Mouse (Mus musculus) adrenal gland, adult 18-20 months (tissue): ENCODE measurements at regions not wholly inside any gene's neighbourhood (a gene's known extent, or its start where the extent isn't known, plus 50 kb on each side); places are given as distances from the start of the nearest gene placed in this dataset.

Experiments
- DNase-seq, 2 experiments: peaks; one replicate each; pipeline ENCODE4 v3.0.0; 2021 to 2022; ENCODE audit warnings: low spot score in 2 of 2

DNA sequence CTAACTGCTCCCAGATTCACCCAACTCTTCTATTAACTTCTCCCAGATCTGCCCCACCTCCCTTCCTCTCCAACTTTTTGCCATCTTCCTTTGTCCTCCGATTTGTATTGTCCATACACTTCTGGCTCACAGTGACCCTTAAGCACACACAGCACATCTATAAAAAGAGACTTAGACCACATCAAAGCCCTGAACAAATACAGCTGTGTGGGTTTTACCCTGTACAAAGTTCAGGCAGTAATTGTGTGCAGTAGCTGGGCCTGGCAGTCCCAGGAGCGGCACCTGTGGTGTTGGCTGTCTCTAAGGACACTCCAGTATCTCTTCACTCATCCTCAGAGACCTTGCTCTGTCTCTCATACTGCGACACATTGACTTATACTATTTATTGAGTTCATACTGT is 283.2 kb upstream of the Xylt1 start:
- DNase-seq, result no peak

DNA sequence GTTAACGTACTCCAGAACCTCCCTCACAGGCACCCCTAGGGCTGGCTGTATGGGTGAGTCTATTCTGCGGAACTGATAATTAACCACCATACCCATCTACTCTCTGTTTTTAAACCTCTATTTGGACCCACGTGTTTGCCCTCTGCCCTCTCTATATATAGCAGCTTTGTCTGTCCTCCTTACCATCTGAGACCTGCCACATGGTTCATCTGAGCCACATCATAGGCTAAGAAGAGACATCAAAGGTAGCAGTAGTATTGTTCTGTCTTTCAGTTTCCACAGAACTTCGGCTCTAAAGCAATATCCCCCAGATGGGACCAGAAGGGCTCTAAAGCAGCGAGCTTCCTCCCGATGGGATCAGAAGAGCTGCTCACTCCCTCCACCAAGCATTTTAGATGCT is 281.7 kb upstream of the Xylt1 start:
- no peak for DNase-seq

DNA sequence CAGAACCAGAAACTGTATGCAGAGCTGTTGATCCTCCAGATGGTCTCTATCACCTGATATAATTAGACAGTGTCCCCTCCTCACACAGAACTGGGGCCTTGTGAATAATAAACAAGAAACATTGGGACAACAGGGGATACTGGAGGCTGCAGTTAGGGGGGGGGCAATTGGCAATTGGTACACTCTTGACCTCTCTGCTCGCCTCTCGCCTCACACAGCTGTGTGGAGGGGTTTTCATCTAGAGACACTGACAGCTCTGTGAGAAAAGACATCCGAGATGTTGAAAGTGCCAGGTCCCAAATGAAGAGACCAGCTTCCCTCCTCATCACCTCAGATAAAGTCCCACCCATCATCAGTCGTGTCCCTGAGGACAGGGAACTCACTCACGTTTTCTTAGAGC is 277.7 kb upstream of the Xylt1 start:
- no peak for DNase-seq

DNA sequence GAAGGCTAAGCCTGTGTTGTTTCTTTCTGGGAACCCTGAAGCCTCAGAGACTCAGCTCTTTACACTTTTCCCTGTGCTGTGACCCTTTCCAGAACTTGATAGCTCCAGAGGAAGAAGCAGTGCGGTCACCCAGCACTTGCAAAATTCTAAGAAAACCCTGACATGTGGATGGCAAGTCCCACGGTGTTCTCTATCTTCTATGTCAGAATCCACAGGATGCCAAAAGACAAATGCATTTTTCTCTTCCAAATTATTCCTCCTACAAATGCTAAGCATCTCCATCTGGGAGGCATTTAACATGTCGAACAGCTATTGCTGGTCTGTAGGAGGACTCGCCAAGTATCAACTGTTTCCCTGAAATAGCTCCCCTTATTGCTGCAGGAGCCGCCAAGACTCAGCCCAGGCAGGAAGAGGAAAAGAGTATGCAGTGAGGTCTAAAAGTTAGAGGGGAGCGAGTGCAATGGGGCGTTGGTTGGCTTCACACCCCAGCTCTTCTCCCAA is 274.0 kb upstream of the Xylt1 start:
- DNase-seq, result no peak

DNA sequence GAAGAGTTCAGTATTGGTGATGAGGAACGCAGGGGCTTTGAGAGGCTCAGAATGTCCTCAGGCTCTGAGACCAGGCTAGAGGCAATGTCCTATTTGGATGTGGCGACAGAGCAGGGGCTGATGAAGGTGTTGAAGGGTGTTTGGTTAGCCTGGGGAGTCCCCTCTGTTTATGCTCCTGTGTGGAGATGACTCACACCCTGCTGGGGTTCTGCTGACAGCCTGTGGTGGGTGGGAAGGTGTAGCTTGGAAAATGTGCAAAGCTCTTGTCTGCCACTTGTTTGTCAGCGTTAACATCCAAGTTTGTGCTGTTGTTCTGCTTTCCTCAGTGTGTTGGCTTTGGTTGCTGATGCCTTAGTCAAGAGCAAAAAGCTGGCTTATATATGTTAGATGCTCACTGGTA is 272.4 kb upstream of the Xylt1 start:
- no peak for DNase-seq

DNA sequence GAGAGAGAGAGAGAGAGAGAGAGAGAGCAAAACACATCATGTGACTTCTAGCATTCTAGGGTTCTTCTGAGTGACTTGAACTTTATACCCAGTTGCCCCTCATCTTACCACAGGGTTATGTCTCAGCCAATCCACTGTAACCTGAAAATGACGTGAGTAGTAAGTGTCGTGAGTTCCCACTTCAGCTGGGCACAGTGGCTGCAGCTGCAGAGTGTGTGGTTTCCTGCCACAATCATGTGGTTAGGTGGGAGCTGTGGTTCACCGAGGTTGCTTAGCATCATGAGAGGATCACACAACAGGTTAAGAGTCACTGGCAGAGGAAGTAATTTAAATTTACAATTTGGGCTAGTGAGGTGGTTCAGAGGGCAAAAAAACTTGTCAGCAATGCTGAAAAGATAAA is 253.1 kb upstream of the Xylt1 start:
- DNase-seq, result no peak

DNA sequence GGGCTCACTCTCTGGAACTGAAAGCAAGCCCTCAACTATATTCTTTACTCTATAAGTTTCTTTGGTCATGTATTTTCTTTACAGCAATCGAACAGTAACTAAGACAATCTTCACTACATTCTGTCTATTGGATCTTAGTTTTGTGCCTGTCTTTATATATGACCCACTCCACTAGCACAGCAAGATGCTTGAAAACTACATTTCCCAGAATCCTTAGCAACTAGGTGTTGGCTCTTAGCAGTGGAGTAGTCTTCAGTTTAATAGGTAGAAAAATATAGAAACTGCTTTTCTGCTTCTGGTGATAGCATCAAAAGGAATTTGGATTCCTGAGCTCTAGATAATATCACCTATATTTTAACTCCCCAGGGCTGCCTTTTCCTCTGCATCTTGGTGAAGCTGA is 245.9 kb upstream of the Xylt1 start:
- DNase-seq, result no peak

DNA sequence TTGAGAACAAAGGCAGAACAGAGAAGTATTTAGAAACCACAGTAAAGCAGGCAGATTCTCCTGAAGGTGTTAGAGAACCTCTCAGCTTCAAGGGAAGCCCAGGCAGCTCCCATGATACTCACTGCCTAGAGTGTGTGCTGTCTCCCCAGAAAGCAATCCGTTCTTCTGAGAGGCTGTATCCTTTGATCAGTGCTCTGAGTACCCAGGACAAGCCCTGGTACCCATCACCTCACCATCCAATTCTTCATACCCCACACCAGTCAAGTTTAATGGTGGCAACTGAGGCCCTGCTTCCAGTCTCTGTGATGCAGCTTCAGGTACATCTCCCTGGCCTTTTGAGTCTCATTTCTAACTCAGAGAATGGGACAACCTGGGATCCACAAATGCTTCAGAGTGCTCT is 242.1 kb upstream of the Xylt1 start:
- no peak for DNase-seq

DNA sequence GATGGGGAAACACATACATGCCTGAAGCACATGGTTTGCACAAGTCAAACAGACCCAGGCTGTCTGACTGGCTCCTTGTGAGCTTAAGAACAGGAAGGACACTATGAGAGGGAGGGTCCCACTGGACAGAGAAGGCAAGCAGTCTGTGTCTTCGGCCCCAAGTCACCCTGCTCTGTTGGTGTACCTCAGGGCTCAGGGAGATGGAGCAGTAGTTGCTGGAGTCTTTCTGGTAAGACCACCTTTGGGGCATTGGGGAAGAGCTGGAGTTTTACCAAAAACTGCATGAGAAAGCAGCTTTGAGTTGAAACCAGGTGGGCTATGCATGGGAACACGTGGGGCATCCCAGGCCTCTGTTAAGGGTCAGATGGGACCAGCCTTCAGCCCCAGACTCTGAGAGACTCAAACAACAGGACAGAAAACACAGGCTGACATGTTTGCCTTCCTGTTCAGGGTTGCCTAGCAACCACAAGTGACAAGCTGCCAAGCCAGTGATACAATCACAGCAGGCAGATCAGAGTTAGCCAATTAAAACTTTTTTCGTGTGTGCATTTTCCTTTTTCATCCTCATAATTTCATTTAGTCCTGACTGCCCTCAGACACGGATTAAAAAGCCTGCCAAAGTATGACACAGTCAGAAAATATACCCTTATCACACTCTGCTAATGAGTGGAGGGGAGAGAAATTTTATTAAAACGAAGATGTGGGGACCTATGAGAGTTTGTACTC is 241.4 kb upstream of the Xylt1 start:
- no peak for DNase-seq

DNA sequence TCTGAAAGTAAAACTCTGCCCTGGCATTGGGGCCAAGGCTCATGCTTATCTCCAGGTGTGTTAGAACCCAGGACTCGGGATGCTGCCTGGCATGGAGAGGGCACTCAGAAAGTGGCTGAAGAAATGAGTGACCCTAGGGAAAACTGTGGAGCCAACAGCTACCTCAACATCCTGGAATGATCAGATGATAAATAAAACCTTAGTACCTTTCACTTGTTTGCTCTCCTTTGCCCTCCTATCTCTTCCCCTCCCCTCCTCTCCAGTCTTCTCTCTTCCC is 240.9 kb upstream of the Xylt1 start:
- DNase-seq, result no peak

DNA sequence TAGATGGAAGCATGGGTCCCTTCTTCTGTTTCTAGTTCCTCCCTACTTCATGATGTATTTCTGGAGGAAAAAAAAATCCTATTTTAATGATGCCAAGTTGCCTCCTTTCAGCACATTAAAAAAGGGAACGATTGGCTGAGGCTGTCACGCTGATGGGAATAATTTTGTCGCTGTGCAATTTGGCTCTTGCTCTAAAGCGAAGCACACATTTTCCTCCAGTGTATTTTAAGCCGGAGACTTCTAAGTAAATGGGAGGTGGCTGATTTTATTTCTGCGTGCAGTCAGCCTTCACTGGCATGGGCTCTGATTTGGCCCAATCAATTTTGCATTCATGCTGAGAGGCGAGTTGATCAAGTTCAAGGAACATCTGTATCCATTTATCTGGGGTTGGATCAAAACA is 234.0 kb upstream of the Xylt1 start:
- DNase-seq, result no peak

DNA sequence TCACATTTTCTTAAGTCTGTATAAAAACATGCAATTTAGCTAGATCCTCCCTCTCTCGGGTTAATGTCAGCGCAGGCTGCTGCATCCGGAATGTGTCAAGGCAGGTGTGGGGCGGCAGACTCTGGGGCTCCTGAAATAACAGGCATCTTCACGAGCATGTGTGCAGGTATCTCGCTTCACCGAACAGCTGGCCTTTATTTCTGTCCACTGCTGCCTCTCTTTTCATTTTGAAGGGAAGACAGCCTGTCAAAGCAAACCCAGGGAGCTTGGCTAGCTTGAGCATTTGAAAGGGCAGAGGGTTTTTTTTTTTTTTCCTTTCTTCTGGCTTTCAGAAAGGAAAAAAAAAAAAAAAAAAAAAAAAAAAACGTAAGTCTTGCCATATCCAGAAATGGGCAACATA is 230.4 kb upstream of the Xylt1 start:
- DNase-seq, result no peak

DNA sequence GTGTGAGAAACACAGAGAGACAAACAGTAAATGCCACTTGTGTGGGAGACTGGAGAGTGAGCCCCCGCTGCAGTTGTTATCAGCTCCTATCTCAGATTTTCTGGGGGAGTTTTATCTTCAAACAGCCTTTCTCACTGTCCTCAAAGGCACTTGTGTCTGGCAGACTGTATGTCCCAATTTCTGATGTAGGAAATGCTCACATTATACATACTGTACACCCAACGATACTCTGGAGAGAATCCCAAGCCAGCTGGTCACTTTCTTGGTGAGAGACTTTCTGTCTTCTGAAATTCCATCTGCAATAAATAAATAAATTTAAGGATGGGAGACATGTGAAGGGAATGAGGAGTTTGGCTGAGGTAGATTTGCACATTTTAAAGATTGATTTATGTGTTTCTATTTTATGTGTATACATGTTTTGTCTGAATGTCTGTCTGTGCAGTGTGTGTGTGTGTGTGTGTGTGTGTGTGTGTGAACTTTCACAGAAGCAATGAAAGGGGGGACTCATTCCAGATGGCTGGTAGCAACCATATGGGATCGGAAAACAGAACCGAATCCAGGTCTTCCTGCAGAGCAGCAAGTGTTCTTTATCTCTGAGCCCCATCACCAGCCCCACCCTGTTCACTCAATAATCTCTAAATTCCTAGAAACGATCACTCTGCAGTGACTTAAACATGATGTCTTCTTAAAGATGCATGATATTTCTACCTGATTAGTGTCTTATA is 226.8 kb upstream of the Xylt1 start:
- no peak for DNase-seq

DNA sequence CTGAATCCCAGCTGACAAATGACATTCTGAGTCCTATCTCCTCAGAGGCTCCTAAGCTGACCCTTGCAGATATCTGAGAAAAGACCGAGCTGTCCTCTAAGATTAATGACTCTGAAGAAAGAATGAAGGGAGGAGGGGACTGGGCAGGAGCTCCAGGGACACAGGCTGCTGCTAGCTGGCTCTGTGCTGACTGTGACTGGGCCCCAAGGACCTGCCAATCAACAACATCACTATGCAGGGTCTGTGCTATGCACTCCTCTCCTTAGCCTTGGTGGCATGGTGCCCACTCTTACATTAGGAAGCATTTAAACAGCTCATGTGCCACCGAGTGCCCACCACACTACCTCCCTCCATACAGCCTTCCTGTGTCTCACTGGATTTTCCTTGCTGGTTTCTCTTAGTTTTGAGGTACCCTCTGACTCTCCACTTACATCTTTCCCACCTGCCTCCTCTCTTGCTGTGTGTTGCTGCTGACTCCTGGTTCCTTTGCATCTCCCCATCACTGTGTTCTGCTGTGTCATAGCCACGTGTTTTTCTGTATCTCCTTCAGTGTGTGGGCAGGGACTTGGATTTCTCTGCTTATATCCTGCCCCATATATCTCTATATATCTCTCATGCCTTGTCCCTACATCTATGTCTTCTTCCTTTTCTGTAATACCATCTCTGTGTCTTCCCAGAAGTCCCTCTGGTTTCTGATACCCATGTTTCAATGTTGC is 219.4 kb upstream of the Xylt1 start:
- no peak for DNase-seq

DNA sequence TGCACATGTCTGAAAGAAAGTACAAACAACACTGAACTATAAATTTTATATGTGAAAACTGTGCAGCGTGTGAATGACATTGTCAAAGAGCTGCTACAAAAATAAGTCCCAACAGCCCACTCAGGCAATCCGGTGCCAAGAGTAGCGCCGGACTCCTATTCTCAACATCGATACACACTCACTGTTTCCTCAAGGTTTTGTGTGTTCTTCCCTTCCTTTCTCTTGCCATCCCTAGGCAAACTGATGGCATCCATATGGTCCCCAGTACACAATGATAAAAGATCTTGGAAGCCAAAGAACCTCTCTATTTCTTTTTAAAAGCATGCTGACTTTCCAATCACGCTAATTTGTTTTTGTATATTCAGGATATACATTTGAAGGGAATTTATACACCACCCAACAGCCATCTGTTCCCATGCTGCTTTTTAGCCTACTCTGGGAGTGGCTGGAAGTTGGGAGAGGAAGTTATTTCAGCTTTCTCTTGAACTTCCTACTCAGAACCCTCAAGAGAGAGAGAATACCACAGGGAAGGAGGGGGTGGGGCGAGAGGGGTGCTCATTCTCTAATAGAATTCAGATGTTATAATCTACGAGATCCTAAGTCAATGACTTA is 205.9 kb upstream of the Xylt1 start:
- DNase-seq, result no peak

DNA sequence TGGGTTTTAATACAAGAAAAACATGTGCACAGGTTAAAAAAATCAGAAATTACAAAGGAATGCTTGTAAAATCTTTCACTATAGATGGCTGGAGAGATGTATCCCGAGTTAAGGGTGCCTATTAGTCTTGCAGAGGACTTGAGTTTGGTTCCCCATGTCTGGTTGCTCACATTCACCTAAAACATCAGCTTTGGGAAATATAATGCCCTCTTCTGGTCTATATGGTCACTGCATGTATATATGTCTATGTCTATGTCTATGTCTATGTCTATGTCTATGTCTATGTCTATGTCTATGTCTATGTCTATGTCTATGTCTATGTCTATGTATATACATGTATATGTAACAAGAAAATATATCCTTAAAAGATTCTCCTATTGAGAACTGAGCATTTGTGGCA is 196.8 kb upstream of the Xylt1 start:
- DNase-seq, result no peak

DNA sequence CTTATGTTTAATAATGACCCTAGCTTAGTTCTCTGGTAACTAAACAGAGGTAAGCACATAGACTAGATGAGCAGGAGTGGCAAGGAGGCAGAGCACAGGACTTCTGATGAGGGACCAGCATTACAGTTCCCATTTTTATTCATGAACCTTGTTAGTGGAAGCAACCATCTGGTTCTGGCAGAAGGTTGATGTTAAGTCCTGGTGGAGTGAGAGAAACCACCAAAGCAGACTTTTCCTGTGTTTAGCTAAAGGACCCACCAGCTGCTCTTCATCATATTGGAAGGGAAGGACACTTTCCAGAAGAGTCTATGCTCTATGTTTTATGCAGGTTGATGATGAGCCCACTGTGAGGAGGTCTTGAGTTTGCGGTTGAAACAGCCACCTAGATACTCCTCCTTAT is 194.9 kb upstream of the Xylt1 start:
- no peak for DNase-seq

DNA sequence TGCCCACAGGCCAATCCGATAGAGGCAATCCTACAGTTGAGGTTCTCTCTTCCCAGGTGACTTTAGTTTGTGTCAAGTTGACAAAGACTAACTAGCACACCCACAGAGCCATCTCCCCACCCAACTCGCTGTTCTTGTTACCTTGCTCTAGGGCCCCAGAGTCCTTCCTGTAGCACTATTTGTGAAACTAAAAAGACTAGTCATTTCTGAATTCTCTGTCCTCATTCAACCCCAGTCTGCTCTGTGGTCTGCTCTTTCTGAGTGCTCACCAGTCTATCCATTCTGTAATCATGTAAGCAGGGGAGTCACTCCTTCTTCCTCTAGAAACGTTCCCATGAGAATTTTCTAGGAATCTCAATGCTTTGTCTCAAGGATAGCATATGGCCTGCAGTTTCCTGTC is 184.2 kb upstream of the Xylt1 start:
- DNase-seq, result no peak

DNA sequence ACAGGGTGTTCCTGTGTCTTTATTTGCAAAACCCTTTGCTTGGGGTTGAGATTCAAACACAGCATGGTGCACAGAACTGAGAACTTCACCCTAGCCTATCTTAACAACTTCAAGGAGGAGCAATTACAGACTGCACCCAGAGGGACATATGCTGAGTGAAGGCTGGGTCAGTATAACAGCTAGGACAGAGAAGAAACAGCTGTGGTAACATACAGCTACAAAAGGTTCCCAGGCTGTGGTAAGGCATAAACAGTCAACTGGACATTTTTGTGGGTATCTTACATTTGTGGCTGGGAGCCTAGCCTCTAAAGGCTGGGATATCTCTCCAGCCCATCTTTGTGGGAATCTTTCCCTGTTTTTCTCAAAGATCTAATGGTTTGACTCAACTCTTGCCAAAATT is 154.5 kb upstream of the Xylt1 start:
- no peak for DNase-seq

DNA sequence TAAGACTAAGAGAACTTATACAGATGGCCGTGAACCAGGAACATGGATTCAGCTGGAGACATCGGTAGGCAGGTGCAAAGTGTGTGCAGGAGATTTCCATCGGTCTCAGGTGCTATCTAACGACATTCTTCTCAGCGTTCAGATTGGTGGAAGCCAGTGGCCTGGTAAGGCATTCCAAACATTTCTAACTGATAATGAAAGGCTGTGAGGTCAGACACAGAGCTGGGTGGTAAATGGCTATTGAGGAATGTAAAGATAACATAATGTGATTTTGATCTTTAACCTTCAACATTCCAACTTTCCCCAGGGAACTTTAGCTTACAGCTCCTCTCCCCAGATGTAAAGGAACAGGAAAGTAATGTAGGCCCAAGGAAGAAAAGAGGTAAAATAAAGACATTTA is 151.2 kb upstream of the Xylt1 start:
- no peak for DNase-seq

DNA sequence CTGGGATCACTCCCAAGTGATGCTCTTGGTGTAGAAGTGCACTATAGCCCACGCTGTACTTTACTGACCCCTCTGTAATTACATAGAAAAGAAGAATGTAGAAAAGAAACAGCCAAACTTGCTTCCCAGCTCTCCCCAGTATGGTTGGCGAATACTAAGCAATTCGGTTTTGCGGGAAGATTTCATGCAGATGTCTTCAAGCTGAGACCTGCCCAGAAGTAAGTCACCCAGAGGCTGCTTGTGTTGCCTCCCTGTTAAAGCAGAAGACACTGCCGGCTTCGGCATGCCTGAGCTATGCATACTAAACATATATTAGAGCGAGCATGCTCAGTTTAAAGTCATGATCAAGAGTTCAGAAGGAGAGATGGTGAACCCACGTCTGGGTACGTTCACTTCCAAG is 124.0 kb upstream of the Xylt1 start:
- no peak for DNase-seq

DNA sequence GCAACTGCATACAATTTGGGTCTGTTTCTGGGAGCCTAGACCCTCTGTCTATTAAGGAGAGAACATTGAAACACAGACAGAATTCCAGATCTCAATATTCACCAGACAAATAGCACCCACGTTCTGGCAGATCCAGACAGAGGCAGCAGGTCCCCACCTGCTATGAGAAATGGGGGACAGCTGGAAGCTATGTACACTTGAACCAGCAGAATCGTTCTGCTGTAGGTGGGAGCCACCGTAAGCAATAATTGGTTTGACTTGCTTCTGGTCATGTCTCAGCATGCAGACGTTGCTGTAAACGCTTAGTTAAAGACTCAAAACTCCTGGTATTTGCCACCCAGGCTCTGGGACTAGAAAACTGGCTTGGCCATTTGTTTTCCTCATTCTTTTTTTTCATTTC is 122.2 kb upstream of the Xylt1 start:
- no peak for DNase-seq
